Mouse (Mus musculus) embryo, embryonic 9.5 days (tissue): ENCODE data around the gene Nradd.

Experiments
- DNase-seq: peaks from one replicate; pipeline ENCODE4 v3.0.0-alpha.2; 2017; ENCODE audit errors: extremely low spot score

The Nradd gene

GRCm38 (mm10) chr9:110624361-110625166 is at the start of gene Nradd:
Gene Nradd (minus strand): TSS chr9:110624452.
- peak; percentile 89 for DNase-seq

GRCm38 (mm10) chr9:110673107-110673752 is 49.0 kb upstream of the Nradd start:
- no peak for DNase-seq

GRCm38 (mm10) chr9:110672462-110673106 is 48.3 kb upstream of the Nradd start:
- DNase-seq, result peak; percentile 49

GRCm38 (mm10) chr9:110669785-110670184 is 45.5 kb upstream of the Nradd start:
- DNase-seq, result no peak

GRCm38 (mm10) chr9:110668601-110669293 is 44.5 kb upstream of the Nradd start:
- DNase-seq, result no peak

- DNase-seq, result no peak
Measured at GRCm38 (mm10) chr9:110667219-110667836, 43.1 kb upstream of the Nradd start.

GRCm38 (mm10) chr9:110666374-110666773 is 42.1 kb upstream of the Nradd start:
- DNase-seq, result no peak

- DNase-seq, result no peak
Measured at GRCm38 (mm10) chr9:110665912-110666311, 41.7 kb upstream of the Nradd start.

- no peak for DNase-seq
Measured at GRCm38 (mm10) chr9:110662844-110663243, 38.6 kb upstream of the Nradd start.

GRCm38 (mm10) chr9:110660856-110661612 is 36.8 kb upstream of the Nradd start:
- no peak for DNase-seq

GRCm38 (mm10) chr9:110660208-110660607 is 36.0 kb upstream of the Nradd start:
- no peak for DNase-seq

- DNase-seq, result no peak
Measured at GRCm38 (mm10) chr9:110659521-110659920, 35.3 kb upstream of the Nradd start.

- DNase-seq, result no peak
Measured at GRCm38 (mm10) chr9:110657474-110658078, 33.3 kb upstream of the Nradd start.

- peak; percentile 95 for DNase-seq
Measured at GRCm38 (mm10) chr9:110656249-110657221, 32.3 kb upstream of the Nradd start, which contains the start of gene Ccdc12. Gene Ccdc12 (plus strand): TSS chr9:110656503.

GRCm38 (mm10) chr9:110655651-110656007 is 31.4 kb upstream of the Nradd start:
- no peak for DNase-seq

GRCm38 (mm10) chr9:110654726-110655650 is 30.7 kb upstream of the Nradd start:
- no peak for DNase-seq

GRCm38 (mm10) chr9:110653655-110654461 is 29.6 kb upstream of the Nradd start, which contains the start of gene Nbeal2:
Gene Nbeal2 (minus strand): TSS chr9:110654161.
- DNase-seq, result peak; percentile 95
